Mouse (Mus musculus): ENCODE data around the gene Lpcat4. TPM values are rescaled to one million over a fixed set of nuclear protein-coding genes. Genes with fewer than 3 reads are reported as not detected.

Gene Lpcat4
- 65.1 and 67.0 TPM in 2 replicates for polyA plus RNA-seq (2012; rRNA removed)

GRCm38 (mm10) chr2:112239212-112239934 is at the start of gene Lpcat4:
TSS of gene Lpcat4 (plus strand) at chr2:112239468.

GRCm38 (mm10) chr2:112259241-112259962 is 20.1 kb downstream of the Lpcat4 start, which contains the start of gene Nutm1:
TSS of gene Nutm1 (minus strand) at chr2:112259291.

GRCm38 (mm10) chr2:112261748-112262653 is 22.7 kb downstream of the Lpcat4 start, which contains the start of gene Nop10:
TSS of gene Nop10 (plus strand) at chr2:112261926.

GRCm38 (mm10) chr2:112265448-112266241 is 26.4 kb downstream of the Lpcat4 start, which contains the start of gene Slc12a6:
TSS of gene Slc12a6 (plus strand) at chr2:112265825.

GRCm38 (mm10) chr2:112266242-112266592 is 26.9 kb downstream of the Lpcat4 start, which contains the start of gene Gm21985:
TSS of gene Gm21985 (plus strand) at chr2:112266314.

Other genes with a start within 250 kb of the Lpcat4 start
- not detected in 2 replicates for gene Olfr1309, start 249.2 kb upstream of the Lpcat4 start, polyA plus RNA-seq (2012; rRNA removed)
- gene Olfr1310, start 226.8 kb upstream of the Lpcat4 start, polyA plus RNA-seq (2012; rRNA removed) = not detected in 2 replicates
- gene Olfr1311, start 215.1 kb upstream of the Lpcat4 start, polyA plus RNA-seq (2012; rRNA removed) = not detected in 2 replicates
- not detected in 2 replicates for gene Olfr1312, start 189.2 kb upstream of the Lpcat4 start, polyA plus RNA-seq (2012; rRNA removed)
- not detected in 2 replicates for gene Olfr1313, start 161.6 kb upstream of the Lpcat4 start, polyA plus RNA-seq (2012; rRNA removed)
- 0.05 TPM in 1 of 2 replicates, not detected in the other for gene Olfr1314, start 142.7 kb upstream of the Lpcat4 start, polyA plus RNA-seq (2012; rRNA removed)
- not detected in 2 replicates for gene Olfr1315-ps1, start 124.0 kb upstream of the Lpcat4 start, polyA plus RNA-seq (2012; rRNA removed)
- 0.01 TPM in 1 of 2 replicates, not detected in the other for gene Olfr1316, start 104.5 kb upstream of the Lpcat4 start, polyA plus RNA-seq (2012; rRNA removed)
- gene Olfr1317, start 99.1 kb upstream of the Lpcat4 start, polyA plus RNA-seq (2012; rRNA removed) = not detected in 2 replicates
- not detected in 2 replicates for gene Olfr1318, start 85.3 kb upstream of the Lpcat4 start, polyA plus RNA-seq (2012; rRNA removed)
- gene Nutm1, start 19.8 kb downstream of the Lpcat4 start, polyA plus RNA-seq (2012; rRNA removed) = not detected in 2 replicates
- gene Nop10, start 22.5 kb downstream of the Lpcat4 start, polyA plus RNA-seq (2012; rRNA removed) = 162 and 164 TPM in 2 replicates
- gene Slc12a6, start 26.4 kb downstream of the Lpcat4 start, polyA plus RNA-seq (2012; rRNA removed) = 60.9 and 61.4 TPM in 2 replicates
- gene Gm21985, start 26.8 kb downstream of the Lpcat4 start, polyA plus RNA-seq (2012; rRNA removed) = 0.05 TPM in 1 of 2 replicates, not detected in the other
- 142 and 150 TPM in 2 replicates for gene Emc4, start 128.6 kb downstream of the Lpcat4 start, polyA plus RNA-seq (2012; rRNA removed)
- gene Katnbl1, start 139.7 kb downstream of the Lpcat4 start, polyA plus RNA-seq (2012; rRNA removed) = 18.9 and 19.0 TPM in 2 replicates
- 15.2 and 17.4 TPM in 2 replicates for gene Emc7, start 215.5 kb downstream of the Lpcat4 start, polyA plus RNA-seq (2012; rRNA removed)
- gene Chrm5, start 241.3 kb downstream of the Lpcat4 start, polyA plus RNA-seq (2012; rRNA removed) = 1.0 TPM in 2 replicates